Mouse (Mus musculus) olfactory bulb, adult 2 months (tissue): Measurements from ENCODE around the gene Igfbp4.

Source experiments
- CTCF ChIP-seq: fragments of 200-500 bp; IDR thresholded peaks from 2 replicates; pipeline ENCODE4 v1.5.1; 2012; ENCODE audit warnings: low read depth, mild to moderate bottlenecking, low read length, moderate library complexity; ENCODE audit not compliant: insufficient read depth
- POLR2A ChIP-seq: fragments of 200-500 bp; IDR thresholded peaks from 2 replicates; pipeline ENCODE4 v1.6.1; 2012; ENCODE audit warnings: mild to moderate bottlenecking, low read depth, low read length, moderate library complexity; ENCODE audit not compliant: insufficient read depth

- TF ChIP-seq POLR2A (no peak), CTCF (no peak)
These were observed 6.1 kb downstream of the Igfbp4 start for GRCm38 (mm10) chr11:99047120-99047519.
